Mouse (Mus musculus): ENCODE results near the gene Tro. TPM values are rescaled to one million over a fixed set of nuclear protein-coding genes. Genes with fewer than 3 reads are reported as not detected.

The Tro gene
- total RNA-seq (2021) (1 to 10 TPM; 1.0 to 1.1 TPM), polyA plus RNA-seq (2012; rRNA removed) (1.6 and 1.8 TPM in 2 replicates)
- long read RNA-seq = 0 reads

- Histone ChIP-seq H3K4me3 (peak within 1 kb of the TSS; percentile 33), H3K79me2 (replicated peaks; ENCODE audit: control insufficient read depth, insufficient read depth, low read length) (no peaks in the 10 kb centered on the region), H3K27me3 (ENCODE audit: control insufficient read depth, insufficient read depth, low read length) (no peaks in the 10 kb centered on the region), H3K4me1 (ENCODE audit: control insufficient read depth, insufficient read depth, low read length) (no peaks in the 10 kb centered on the region), H3K9ac (ENCODE audit: low read depth, low read length) (peak within 1 kb of the TSS; percentile 45; the same call in 1 of the 2 replicates), H3K27ac (no peak within 1 kb of the TSS), H3K36me3 (ENCODE audit: control insufficient read depth, insufficient read depth, low read length) (no peaks in the 10 kb centered on the region)
- 22% methylated on average over 37 of the region's 37 CpGs for WGBS
- intact Hi-C loops (cut with DNase I) = no loop called here
- TF ChIP-seq EP300 (IDR thresholded peaks at IDR 0.05; ENCODE audit: insufficient read depth, low read depth, low read length) (no peak), CTCF (IDR thresholded peaks at IDR 0.05) (no peak), POLR2A (IDR thresholded peaks at IDR 0.05; ENCODE audit: insufficient read depth, low read depth, low read length) (no peak)
- DNase-seq = no peak
These were observed at the start of gene Tro for GRCm38 (mm10) chrX:150656908-150657796. TSS of gene Tro (minus strand) at chrX:150657583.

GRCm38 (mm10) chrX:150677505-150677904 lies 20.1 kb upstream of the Tro start:
- Histone ChIP-seq H3K4me3 (no peak overlapping the region), H3K79me2 (replicated peaks; ENCODE audit: control insufficient read depth, insufficient read depth, low read length) (no peaks in the 10 kb centered on the region), H3K9ac (ENCODE audit: low read depth, low read length) (no peak overlapping the region), H3K27ac (no peak overlapping the region), H3K27me3 (ENCODE audit: control insufficient read depth, insufficient read depth, low read length) (no peaks in the 10 kb centered on the region), H3K36me3 (ENCODE audit: control insufficient read depth, insufficient read depth, low read length) (no peaks in the 10 kb centered on the region), H3K4me1 (ENCODE audit: control insufficient read depth, insufficient read depth, low read length) (no peaks in the 10 kb centered on the region)
- DNase-seq = no peak
- intact Hi-C loops (cut with DNase I) = no loop called here
- TF ChIP-seq POLR2A (IDR thresholded peaks at IDR 0.05; ENCODE audit: insufficient read depth, low read depth, low read length) (no peak), EP300 (IDR thresholded peaks at IDR 0.05; ENCODE audit: insufficient read depth, low read depth, low read length) (no peak), CTCF (IDR thresholded peaks at IDR 0.05) (no peak)
- WGBS = 47% methylated on average over 1 of the region's 1 CpGs

- H3K4me3 ChIP-seq = no peak overlapping the region
- no peaks in the 10 kb centered on the region for H3K4me1 ChIP-seq (ENCODE audit: control insufficient read depth, insufficient read depth, low read length)
- TF ChIP-seq EP300 (IDR thresholded peaks at IDR 0.05; ENCODE audit: insufficient read depth, low read depth, low read length) (no peak), POLR2A (IDR thresholded peaks at IDR 0.05; ENCODE audit: insufficient read depth, low read depth, low read length) (no peak), CTCF (IDR thresholded peaks at IDR 0.05) (peak; percentile 55)
- no peak overlapping the region for H3K9ac ChIP-seq (ENCODE audit: low read depth, low read length)
- H3K27me3 ChIP-seq (ENCODE audit: control insufficient read depth, insufficient read depth, low read length) = no peaks in the 10 kb centered on the region
- intact Hi-C loops (cut with DNase I) = loop anchor here (5.0 kb wide), 1 partner anchor 151 kb away; no protein-coding TSS in a partner anchor
- H3K36me3 ChIP-seq (ENCODE audit: control insufficient read depth, insufficient read depth, low read length) = no peaks in the 10 kb centered on the region
- no peak for DNase-seq
- no peaks in the 10 kb centered on the region for H3K79me2 ChIP-seq (replicated peaks; ENCODE audit: control insufficient read depth, insufficient read depth, low read length)
- WGBS = 40% methylated on average over 4 of the region's 4 CpGs
- H3K27ac ChIP-seq = no peak overlapping the region
These were observed 5.4 kb upstream of the Tro start for GRCm38 (mm10) chrX:150662809-150663208.

- TF ChIP-seq POLR2A (IDR thresholded peaks at IDR 0.05; ENCODE audit: insufficient read depth, low read depth, low read length) (no peak), CTCF (IDR thresholded peaks at IDR 0.05) (no peak), EP300 (IDR thresholded peaks at IDR 0.05; ENCODE audit: insufficient read depth, low read depth, low read length) (no peak)
- H3K4me3 ChIP-seq = no peak overlapping the region
- H3K79me2 ChIP-seq (replicated peaks; ENCODE audit: control insufficient read depth, insufficient read depth, low read length) = no peaks in the 10 kb centered on the region
- intact Hi-C loops (cut with DNase I) = no loop called here
- 71% methylated on average over 3 of the region's 3 CpGs for WGBS
- DNase-seq = no peak
- no peaks in the 10 kb centered on the region for H3K27me3 ChIP-seq (ENCODE audit: control insufficient read depth, insufficient read depth, low read length)
- H3K27ac ChIP-seq = no peak overlapping the region
- H3K4me1 ChIP-seq (ENCODE audit: control insufficient read depth, insufficient read depth, low read length) = no peaks in the 10 kb centered on the region
- no peaks in the 10 kb centered on the region for H3K36me3 ChIP-seq (ENCODE audit: control insufficient read depth, insufficient read depth, low read length)
- H3K9ac ChIP-seq (ENCODE audit: low read depth, low read length) = no peak overlapping the region
These were observed 375 bp upstream of the Tro start for GRCm38 (mm10) chrX:150657797-150658118.

- intact Hi-C loops (cut with DNase I) = no loop called here
- H3K27ac ChIP-seq = no peak overlapping the region
- H3K79me2 ChIP-seq (replicated peaks; ENCODE audit: control insufficient read depth, insufficient read depth, low read length) = no peaks in the 10 kb centered on the region
- TF ChIP-seq CTCF (IDR thresholded peaks at IDR 0.05) = no peak
- no peak for TF ChIP-seq POLR2A (IDR thresholded peaks at IDR 0.05; ENCODE audit: insufficient read depth, low read depth, low read length)
- no peak for TF ChIP-seq EP300 (IDR thresholded peaks at IDR 0.05; ENCODE audit: insufficient read depth, low read depth, low read length)
- no peaks in the 10 kb centered on the region for H3K36me3 ChIP-seq (ENCODE audit: control insufficient read depth, insufficient read depth, low read length)
- H3K9ac ChIP-seq (ENCODE audit: low read depth, low read length) = no peak overlapping the region
- WGBS = 39% methylated on average over 30 of the region's 44 CpGs
- H3K4me3 ChIP-seq = peak overlapping the region; percentile 33; the same call in 1 of the 2 replicates
- no peaks in the 10 kb centered on the region for H3K27me3 ChIP-seq (ENCODE audit: control insufficient read depth, insufficient read depth, low read length)
- DNase-seq = no peak
- H3K4me1 ChIP-seq (ENCODE audit: control insufficient read depth, insufficient read depth, low read length) = no peaks in the 10 kb centered on the region
These were observed 1.1 kb downstream of the Tro start for GRCm38 (mm10) chrX:150656122-150656907.

Measured in heart, adult 2 months (tissue).